Mouse (Mus musculus) midbrain, embryonic 10.5 days (tissue): ENCODE measurements around the gene Agap2. TPM values are rescaled to one million over a fixed set of nuclear protein-coding genes. Genes with fewer than 3 reads are reported as not detected.
A peak's percentile ranks its signal among the peaks of the same experiment; 100 is the strongest.

Experiments
- DNase-seq: peaks from one replicate; pipeline ENCODE4 v3.0.0-alpha.2; 2017; ENCODE audit warnings: low spot score
- H3K27ac ChIP-seq: fragments of 300-500 bp; sonication (generic); replicated peaks from 2 replicates; pipeline ENCODE4 v1.5.1; 2016; ENCODE audit warnings: mild to moderate bottlenecking
- H3K27me3 ChIP-seq: fragments of 300-500 bp; sonication (generic); 2 replicates; pipeline ENCODE4 v1.6.1; 2016; ENCODE audit warnings: low read depth, mild to moderate bottlenecking; ENCODE audit not compliant: poor library complexity, severe bottlenecking
- H3K36me3 ChIP-seq: fragments of 300-500 bp; sonication (generic); 2 replicates; pipeline ENCODE4 v1.6.1; 2016; ENCODE audit warnings: mild to moderate bottlenecking, moderate library complexity
- H3K4me1 ChIP-seq: fragments of 300-500 bp; sonication (generic); 2 replicates; pipeline ENCODE4 v1.6.1; 2016
- H3K4me3 ChIP-seq: fragments of 300-500 bp; sonication (generic); 2 replicates; pipeline ENCODE4 v1.5.1; 2016; ENCODE audit warnings: mild to moderate bottlenecking, moderate library complexity
- H3K9me3 ChIP-seq: fragments of 300-500 bp; sonication (generic); replicated peaks from 2 replicates; pipeline ENCODE4 v1.6.1; 2016; ENCODE audit warnings: mild to moderate bottlenecking
- WGBS: fragments of 180-500 bp; shearing (Covaris S2); methylation state at CpG from one replicate; pipeline ENCODE4 v1.1.7; 2016; 5-methylcytosine and 5-hydroxymethylcytosine counted together
- polyA plus RNA-seq: library from polyadenylated mRNA; unstranded; fragments of >200 nt; fragmentation: Nextera tagmentation; extraction: Ambion mirVana; gene quantifications from 2 replicates; pipeline ENCODE4 v1.2.1, GENCODE M21; 2016

Gene Agap2
- polyA plus RNA-seq, 1 experiment from 2014 or later: 0.10 TPM

DNA sequence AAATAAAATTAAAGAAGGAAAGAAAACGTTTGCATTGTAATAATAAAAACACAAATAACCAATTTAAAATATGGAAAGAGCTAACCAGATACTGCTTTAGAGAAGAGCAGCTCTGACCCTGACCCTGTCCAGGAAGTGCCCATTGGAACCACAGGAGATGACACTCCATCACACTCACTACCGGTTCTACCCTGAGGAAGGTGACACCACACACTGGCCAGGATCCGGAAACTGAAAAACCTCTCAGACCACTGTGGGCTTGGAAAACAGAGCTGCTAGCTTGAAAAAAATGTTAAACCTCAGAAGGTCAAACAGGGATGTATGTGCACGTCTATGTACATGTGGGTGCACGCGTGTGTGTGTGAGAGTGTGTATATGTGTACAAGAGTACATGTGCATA is 26.1 kb downstream of the Agap2 start:
- Histone ChIP-seq H3K4me3 (no peak overlapping the region), H3K27ac (no peak overlapping the region), H3K9me3 (no peaks in the 10 kb centered on the region), H3K27me3 (no peaks in the 10 kb centered on the region), H3K36me3 (peaks cover 51% of the 10 kb centered on the region), H3K4me1 (no peaks in the 10 kb centered on the region)
- WGBS: 89% methylated on average over 6 of the region's 6 CpGs
- DNase-seq: no peak

DNA sequence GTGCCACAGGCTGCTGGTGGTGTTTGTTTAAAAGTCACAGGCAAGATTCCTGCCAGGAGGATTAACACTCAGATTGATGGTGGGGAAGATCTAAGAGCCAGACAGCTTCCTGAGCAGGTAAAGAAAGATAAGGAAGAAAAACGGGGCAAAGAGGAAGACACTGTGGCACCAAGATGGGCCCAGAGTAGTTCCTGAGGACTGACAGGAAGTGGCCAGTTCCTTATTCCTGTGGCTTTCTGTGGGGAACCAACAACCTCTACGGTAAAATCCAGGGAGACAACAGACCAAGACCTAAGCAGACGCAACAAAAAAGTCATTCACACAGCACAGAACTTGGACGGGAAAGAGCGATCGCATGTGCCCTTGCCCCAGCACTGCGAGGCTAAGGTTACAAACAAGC is 28.5 kb downstream of the Agap2 start:
- no peak overlapping the region for H3K27ac ChIP-seq
- H3K27me3 ChIP-seq: no peaks in the 10 kb centered on the region
- H3K4me3 ChIP-seq: no peak overlapping the region
- no peaks in the 10 kb centered on the region for H3K4me1 ChIP-seq
- no peaks in the 10 kb centered on the region for H3K9me3 ChIP-seq
- WGBS: 88% methylated on average over 7 of the region's 7 CpGs
- DNase-seq: no peak
- H3K36me3 ChIP-seq: peaks cover 40% of the 10 kb centered on the region

DNA sequence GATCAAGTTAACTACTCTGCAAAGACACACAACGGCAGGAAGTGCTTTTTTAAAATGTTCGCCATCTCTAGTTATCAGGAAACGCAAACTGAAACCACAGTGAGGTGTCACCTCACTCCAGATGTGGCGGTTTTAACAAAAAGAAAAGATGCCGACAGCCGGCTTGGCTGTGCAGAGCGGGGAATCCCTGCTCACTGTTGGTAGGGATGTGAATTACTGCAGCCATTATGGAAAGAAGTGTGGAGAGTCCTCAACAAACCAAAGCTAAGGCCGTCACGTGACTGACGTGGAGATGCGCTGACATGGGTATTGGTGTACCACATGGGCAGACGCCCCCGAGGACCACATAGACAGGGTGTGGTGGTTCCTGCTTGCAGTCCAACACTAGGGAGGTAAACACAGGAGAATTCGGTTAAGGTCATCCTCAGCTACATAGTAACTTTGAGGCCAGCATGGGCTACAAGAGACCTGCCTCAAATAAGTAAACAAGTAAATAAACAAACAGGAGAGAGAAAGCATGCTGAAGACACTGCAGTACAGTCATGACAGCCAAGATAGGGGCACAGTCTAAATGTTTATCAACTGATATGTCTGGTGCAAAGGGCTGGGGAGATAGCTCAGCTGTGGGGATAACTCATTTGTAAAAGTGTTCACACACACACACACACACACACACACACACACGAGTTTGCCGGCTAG is 32.6 kb downstream of the Agap2 start:
- no peaks in the 10 kb centered on the region for H3K27me3 ChIP-seq
- no peak overlapping the region for H3K27ac ChIP-seq
- H3K4me1 ChIP-seq: no peaks in the 10 kb centered on the region
- peaks cover 30% of the 10 kb centered on the region for H3K36me3 ChIP-seq
- 92% methylated on average over 16 of the region's 16 CpGs for WGBS
- no peaks in the 10 kb centered on the region for H3K9me3 ChIP-seq
- no peak for DNase-seq
- H3K4me3 ChIP-seq: no peak overlapping the region

DNA sequence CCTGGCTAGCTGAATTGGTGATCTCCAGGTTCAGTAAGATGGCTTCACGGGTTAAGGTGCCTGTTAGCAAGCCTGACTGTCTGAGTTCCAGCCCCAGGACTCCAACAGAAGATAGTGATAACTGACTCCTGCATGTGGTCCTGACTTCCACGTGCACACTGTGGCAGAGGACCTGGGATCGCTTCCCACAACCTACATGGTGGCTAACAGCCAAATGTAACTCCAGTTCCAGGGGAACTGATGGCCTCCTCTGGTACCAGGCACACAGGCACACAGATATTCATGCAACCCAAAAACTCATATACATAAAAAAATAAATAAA is 33.1 kb downstream of the Agap2 start:
- Histone ChIP-seq H3K9me3 (no peaks in the 10 kb centered on the region), H3K4me3 (no peak overlapping the region), H3K27ac (no peak overlapping the region), H3K27me3 (no peaks in the 10 kb centered on the region), H3K36me3 (peaks cover 35% of the 10 kb centered on the region), H3K4me1 (no peaks in the 10 kb centered on the region)
- DNase-seq: no peak
- WGBS: 83% methylated on average over 3 of the region's 3 CpGs

DNA sequence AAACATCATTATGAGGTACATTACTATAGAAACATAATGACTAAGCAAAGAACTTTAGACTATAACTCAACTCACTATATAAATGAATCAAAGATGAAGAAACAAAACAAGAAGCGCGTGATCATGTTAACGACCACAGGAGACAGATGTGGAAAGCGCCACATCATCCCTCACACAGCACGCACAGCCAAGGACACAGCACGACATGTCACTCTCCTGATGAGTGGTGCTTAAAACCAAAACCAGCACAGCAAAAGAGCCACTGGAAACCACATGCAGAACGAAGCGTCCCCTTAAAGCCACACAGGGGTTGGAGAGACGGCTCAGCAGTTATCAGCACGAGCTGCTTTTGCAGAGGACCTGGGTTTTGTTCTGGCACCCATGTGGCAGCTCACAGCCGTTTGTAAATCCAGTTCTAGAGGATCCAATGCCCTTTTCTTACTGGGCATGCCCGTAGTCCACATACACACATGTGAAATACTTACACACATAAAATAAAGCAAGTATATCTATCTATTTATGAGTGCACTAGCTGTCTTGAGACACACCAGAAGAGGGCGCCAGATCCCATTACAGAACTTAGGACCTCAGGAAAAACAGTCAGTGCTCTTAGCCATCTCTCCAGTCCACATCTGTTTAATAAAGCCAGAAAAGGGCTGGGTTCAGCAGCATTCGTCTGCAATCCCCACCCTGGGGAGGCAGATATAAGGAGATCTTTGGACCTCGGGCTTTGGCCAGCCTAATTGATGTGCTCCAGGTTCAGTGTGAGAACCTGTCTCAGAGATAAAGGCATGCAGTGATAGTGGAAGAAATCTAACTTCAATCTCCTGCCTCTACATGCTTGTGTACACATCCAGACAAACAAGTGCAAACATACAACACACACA is 36.2 kb downstream of the Agap2 start:
- Histone ChIP-seq H3K4me3 (no peak overlapping the region), H3K4me1 (no peaks in the 10 kb centered on the region), H3K9me3 (no peaks in the 10 kb centered on the region), H3K36me3 (peaks cover 43% of the 10 kb centered on the region), H3K27me3 (no peaks in the 10 kb centered on the region), H3K27ac (no peak overlapping the region)
- DNase-seq: no peak
- 92% methylated on average over 15 of the region's 15 CpGs for WGBS

DNA sequence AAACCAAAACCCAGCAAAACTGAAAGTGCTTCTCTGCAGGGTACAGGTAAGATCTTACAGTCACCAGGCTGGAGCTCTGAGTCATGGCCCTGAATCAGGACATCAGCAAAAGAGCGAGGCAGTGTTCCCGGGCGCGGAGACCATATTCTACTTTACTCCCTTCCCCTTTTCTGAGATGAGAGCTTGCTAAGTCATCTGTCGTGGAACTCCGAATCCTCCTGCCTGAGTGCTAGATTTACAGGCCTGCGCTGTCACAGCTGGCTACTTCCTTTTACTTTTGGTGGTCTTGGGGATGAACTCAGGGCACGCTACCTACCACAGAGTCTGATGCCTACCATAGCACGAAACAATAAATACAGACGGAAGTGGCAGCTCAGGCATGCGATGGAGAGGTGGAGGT is 39.3 kb downstream of the Agap2 start:
- no peaks in the 10 kb centered on the region for H3K4me1 ChIP-seq
- H3K27me3 ChIP-seq: no peaks in the 10 kb centered on the region
- H3K4me3 ChIP-seq: no peak overlapping the region
- H3K27ac ChIP-seq: no peak overlapping the region
- no peak for DNase-seq
- 94% methylated on average over 11 of the region's 11 CpGs for WGBS
- H3K9me3 ChIP-seq: no peaks in the 10 kb centered on the region
- H3K36me3 ChIP-seq: peaks cover 60% of the 10 kb centered on the region

DNA sequence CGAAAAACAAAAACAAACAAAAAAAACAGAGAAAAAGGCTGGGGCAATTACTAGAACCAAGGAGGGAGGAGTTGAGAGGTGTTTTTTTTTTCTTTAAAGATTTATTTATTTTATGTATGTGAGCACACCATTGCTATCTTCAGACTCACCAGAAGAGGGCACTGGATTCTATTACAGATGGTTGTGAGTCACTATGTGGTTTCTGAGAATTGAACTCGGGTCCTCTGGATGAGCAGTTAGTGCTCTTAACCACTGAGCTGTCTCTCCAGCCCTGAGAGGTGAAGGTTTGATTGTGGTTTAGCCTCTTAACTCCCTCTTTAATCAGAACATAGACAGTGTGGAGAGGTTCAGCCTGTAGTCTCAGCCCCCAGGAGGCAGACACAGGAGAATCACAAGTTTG is 40.0 kb downstream of the Agap2 start:
- Histone ChIP-seq H3K27ac (no peak overlapping the region), H3K4me1 (peaks cover 5% of the 10 kb centered on the region), H3K27me3 (no peaks in the 10 kb centered on the region), H3K9me3 (no peaks in the 10 kb centered on the region), H3K4me3 (no peak overlapping the region), H3K36me3 (peaks cover 61% of the 10 kb centered on the region)
- 81% methylated on average over 2 of the region's 2 CpGs for WGBS
- DNase-seq: no peak

DNA sequence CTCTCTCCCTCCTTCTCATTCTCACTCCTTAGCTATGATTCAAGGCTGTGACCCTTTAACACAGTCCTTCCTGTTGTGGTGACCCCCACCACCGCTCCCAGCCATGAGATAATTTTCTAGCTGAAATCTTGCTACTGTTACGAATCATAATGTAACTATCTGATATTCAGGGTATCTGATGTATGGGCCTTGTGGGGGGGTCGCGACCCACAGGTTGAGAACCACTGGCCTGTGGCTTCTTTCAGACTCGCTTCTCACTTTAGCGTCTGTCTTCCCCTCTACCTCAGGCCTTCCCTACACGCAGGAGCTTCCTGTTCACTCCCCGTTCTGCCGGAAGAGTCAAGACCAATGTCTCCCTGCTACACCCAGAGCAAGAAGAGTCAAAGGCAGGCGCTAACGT is 43.4 kb downstream of the Agap2 start:
- Histone ChIP-seq H3K4me1 (peaks cover 29% of the 10 kb centered on the region), H3K4me3 (no peak overlapping the region), H3K9me3 (no peaks in the 10 kb centered on the region), H3K27me3 (no peaks in the 10 kb centered on the region), H3K27ac (no peak overlapping the region), H3K36me3 (peaks cover 48% of the 10 kb centered on the region)
- no peak for DNase-seq
- 93% methylated on average over 11 of the region's 11 CpGs for WGBS

DNA sequence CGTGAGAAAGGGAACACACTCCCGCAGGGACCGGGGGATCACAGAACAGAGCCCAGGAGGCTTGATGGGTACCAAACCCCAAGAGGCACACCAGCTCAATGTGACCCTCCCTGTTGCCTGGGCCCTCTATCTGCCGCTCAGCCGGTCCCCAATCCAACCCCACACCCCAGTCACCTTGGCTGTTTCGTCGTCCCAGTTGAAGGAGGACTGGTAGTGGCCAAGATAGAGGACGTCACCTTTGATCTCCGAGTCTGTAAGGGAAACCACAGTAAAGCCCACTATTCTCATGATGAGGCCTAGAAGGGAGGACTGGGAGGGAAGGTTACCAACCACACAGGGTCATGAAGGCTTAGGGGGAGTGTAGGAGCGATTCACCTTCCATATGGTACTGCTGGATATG is 44.1 kb downstream of the Agap2 start:
- Histone ChIP-seq H3K4me3 (no peak overlapping the region), H3K27me3 (no peaks in the 10 kb centered on the region), H3K36me3 (peaks cover 44% of the 10 kb centered on the region), H3K4me1 (peaks cover 31% of the 10 kb centered on the region), H3K27ac (no peak overlapping the region), H3K9me3 (no peaks in the 10 kb centered on the region)
- no peak for DNase-seq
- 93% methylated on average over 10 of the region's 10 CpGs for WGBS

DNA sequence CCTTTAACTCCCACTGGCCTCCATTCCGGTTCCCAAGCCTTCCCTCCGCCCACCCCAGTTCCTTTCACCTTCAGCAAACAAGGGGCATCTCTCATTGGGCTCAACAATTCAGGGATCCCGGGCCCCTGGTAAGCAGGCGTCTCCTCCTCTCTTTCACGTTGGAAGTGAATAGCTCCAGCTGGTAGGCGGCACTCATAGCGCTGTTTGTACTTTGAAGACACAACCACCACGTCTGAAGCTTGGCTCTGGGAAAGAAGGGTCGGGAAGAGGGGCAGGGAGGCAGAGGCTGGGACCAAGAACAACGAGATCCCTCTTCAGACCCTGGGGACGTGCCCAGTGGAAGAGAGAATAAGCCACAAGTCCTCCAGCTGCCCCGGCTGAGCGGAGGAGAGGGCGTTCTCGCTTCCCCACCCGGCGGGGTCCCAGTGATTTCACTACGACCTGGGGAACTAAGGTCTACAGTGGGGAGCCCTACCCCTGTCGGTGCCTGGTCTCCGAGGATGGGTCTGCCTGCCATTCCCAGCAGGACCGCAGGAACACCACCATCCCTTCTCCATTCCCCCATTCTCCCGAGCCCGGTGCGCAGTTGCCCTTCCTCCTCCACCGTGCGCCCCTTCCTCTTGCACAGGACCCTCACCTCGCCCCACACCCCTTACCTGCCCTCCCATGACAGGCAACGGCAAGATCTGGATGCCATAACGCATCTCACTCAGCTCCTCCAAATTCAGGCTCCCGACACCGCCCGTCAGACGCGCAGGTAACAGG is 45.4 kb downstream of the Agap2 start:
- H3K36me3 ChIP-seq: peaks cover 39% of the 10 kb centered on the region
- WGBS: 4% methylated on average over 34 of the region's 34 CpGs
- H3K4me3 ChIP-seq: peak overlapping the region; percentile 95
- H3K27ac ChIP-seq: peak overlapping the region; percentile 83
- no peaks in the 10 kb centered on the region for H3K9me3 ChIP-seq
- peaks cover 31% of the 10 kb centered on the region for H3K4me1 ChIP-seq
- no peaks in the 10 kb centered on the region for H3K27me3 ChIP-seq
- DNase-seq: peak; percentile 17

DNA sequence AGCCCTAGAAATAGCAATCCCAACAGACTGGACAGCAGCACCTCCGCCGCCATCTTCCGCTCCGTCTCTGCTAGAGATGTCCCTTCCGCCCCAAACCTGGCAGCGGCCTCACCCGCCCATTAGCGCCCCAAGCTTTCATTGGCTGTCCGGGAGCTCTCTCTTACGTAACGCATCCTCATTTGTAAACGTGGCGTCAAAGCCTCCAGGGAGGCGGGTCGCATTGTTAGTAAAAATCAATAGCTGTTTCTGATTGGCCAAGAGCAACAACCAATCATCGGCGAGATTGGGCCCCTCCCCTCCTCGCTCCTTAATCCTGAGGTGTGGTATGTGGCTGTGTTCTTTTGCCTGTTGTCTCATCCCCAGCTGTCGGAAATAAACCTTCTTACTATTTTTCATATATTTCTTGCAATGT is 46.0 kb downstream of the Agap2 start, which contains the start of gene Os9:
Gene Os9, minus strand, starts transcription at position 66 of the 412 bp plus-strand sequence.
- no peaks in the 10 kb centered on the region for H3K9me3 ChIP-seq
- peaks cover 31% of the 10 kb centered on the region for H3K4me1 ChIP-seq
- no peaks in the 10 kb centered on the region for H3K27me3 ChIP-seq
- under 1% methylated on average over 19 of the region's 19 CpGs for WGBS
- peak within 1 kb of the TSS; percentile 83 for H3K27ac ChIP-seq
- peak; percentile 95 for DNase-seq
- peaks cover 33% of the 10 kb centered on the region for H3K36me3 ChIP-seq
- peak within 1 kb of the TSS; percentile 95 for H3K4me3 ChIP-seq

DNA sequence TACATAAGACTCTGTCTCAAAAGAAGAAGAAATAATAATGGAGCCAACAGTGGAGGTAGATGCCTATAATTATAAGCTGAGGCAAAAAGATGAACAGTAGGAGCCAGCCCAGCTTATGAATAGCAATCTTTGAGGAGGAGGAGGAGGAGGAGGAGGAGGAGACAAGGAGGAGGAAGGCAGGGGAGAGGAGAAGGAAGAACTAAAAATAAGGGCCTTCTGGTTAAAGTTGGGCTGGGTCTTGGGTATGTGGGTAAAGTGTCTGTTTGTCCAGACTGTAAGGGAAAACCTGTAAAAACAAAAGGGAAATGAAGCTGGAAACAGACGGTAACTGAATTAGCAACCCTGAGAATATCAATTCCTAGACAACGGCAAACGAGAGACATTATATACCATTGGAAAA is 46.9 kb downstream of the Agap2 start:
- 91% methylated on average over 3 of the region's 3 CpGs for WGBS
- H3K27me3 ChIP-seq: no peaks in the 10 kb centered on the region
- peaks cover 31% of the 10 kb centered on the region for H3K4me1 ChIP-seq
- peaks cover 25% of the 10 kb centered on the region for H3K36me3 ChIP-seq
- H3K9me3 ChIP-seq: no peaks in the 10 kb centered on the region
- no peak overlapping the region for H3K27ac ChIP-seq
- no peak for DNase-seq
- H3K4me3 ChIP-seq: peak overlapping the region; percentile 95; the same call in 1 of the 2 replicates
